Mouse (Mus musculus) lung, postnatal 0 days (tissue): ENCODE measurements around the gene Icos. TPM values are rescaled to one million over a fixed set of nuclear protein-coding genes. Genes with fewer than 3 reads are reported as not detected.
A peak's percentile ranks its signal among the peaks of the same experiment; 100 is the strongest.

ENCODE experiments used
- ATAC-seq: fragments of 200-750 bp; cut with Nextera tagmentation; 2 replicates; pipeline ENCODE4 v1.8.0; 2017; ENCODE audit warnings: moderate library complexity
- DNase-seq: peaks from one replicate; pipeline ENCODE4 v3.0.0-alpha.2; 2016; ENCODE audit warnings: low spot score
- H3K27ac ChIP-seq: fragments of 300-500 bp; sonication (generic); 2 replicates; pipeline ENCODE4 v1.5.1; 2014; ENCODE audit warnings: antibody characterized with exemption, mild to moderate bottlenecking, low read length, mixed read lengths
- H3K27me3 ChIP-seq: fragments of 300-500 bp; sonication (generic); replicated peaks from 2 replicates; pipeline ENCODE4 v1.6.1; 2014; ENCODE audit warnings: low read length, mixed read lengths; ENCODE audit not compliant: insufficient read depth
- H3K36me3 ChIP-seq: fragments of 300-500 bp; sonication (generic); 2 replicates; pipeline ENCODE4 v1.6.1; 2014; ENCODE audit warnings: low read length, mixed read lengths; ENCODE audit not compliant: insufficient read depth
- H3K4me1 ChIP-seq: fragments of 300-500 bp; sonication (generic); 2 replicates; pipeline ENCODE4 v1.6.1; 2014; ENCODE audit warnings: antibody characterized with exemption, low read depth, low read length, mixed read lengths; ENCODE audit not compliant: insufficient read depth
- H3K4me2 ChIP-seq: fragments of 300-500 bp; sonication (generic); replicated peaks from 2 replicates; pipeline ENCODE4 v1.6.1; 2014; ENCODE audit warnings: low read depth, mild to moderate bottlenecking, low read length, moderate library complexity, mixed read lengths
- H3K4me3 ChIP-seq: fragments of 300-500 bp; sonication (generic); 2 replicates; pipeline ENCODE4 v1.5.1; 2014; ENCODE audit warnings: low read depth, low read length
- H3K9ac ChIP-seq: fragments of 300-500 bp; sonication (generic); replicated peaks from 2 replicates; pipeline ENCODE4 v1.6.1; 2014; ENCODE audit warnings: low read depth, mild to moderate bottlenecking
- H3K9me3 ChIP-seq: fragments of 300-500 bp; sonication (generic); 2 replicates; pipeline ENCODE4 v1.6.1; 2016; ENCODE audit warnings: low read length, mixed read lengths
- CTCF ChIP-seq: IDR thresholded peaks from 2 replicates; pipeline ENCODE4 v1.5.1; 2016; ENCODE audit warnings: antibody characterized with exemption, mild to moderate bottlenecking
- EP300 ChIP-seq: IDR thresholded peaks from 2 replicates; pipeline ENCODE4 v1.6.1; 2016; ENCODE audit warnings: antibody characterized with exemption, mild to moderate bottlenecking, control low read depth
- WGBS: fragments of 180-500 bp; shearing (Covaris S2); extraction: QIAGEN DNeasy Blood & Tissue Kit; methylation state at CpG from one replicate; pipeline ENCODE4 v1.1.7; 2014; 5-methylcytosine and 5-hydroxymethylcytosine counted together
- polyA plus RNA-seq: library from polyadenylated mRNA; unstranded; fragments of >200 nt; fragmentation: Nextera tagmentation; extraction: Ambion mirVana; gene quantifications from 2 replicates; pipeline ENCODE4 v1.2.1, GENCODE M21; 2015

Icos gene
- polyA plus RNA-seq, 1 experiment from 2014 or later: 0.25 TPM

DNA sequence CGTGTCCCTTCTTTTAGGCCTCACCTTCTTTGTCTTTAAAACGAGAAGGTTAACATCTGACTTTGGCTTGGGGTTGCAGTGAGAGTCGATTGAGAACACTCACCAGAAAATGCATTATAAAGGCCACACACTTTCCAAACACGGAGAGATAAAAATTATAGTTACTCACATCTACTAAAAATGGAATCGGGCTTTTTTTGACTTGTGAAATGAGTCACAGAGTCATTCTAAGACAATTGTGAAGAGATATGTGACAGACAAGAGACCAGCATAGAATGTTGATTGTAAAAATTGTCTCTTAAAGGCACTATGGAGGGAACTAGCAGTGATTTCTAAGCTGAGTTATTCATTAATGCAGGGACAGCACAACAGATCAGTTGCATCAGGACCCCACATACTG is 38.8 kb upstream of the Icos start:
- Histone ChIP-seq H3K36me3 (no peaks in the 10 kb centered on the region), H3K27me3 (no peaks in the 10 kb centered on the region), H3K9ac (no peak overlapping the region), H3K4me3 (no peak overlapping the region), H3K4me1 (no peaks in the 10 kb centered on the region), H3K4me2 (no peak overlapping the region), H3K27ac (no peak overlapping the region), H3K9me3 (no peaks in the 10 kb centered on the region)
- DNase-seq (no peak), ATAC-seq (no peak)
- TF ChIP-seq CTCF (no peak), EP300 (no peak)
- 79% methylated on average over 5 of the region's 5 CpGs for WGBS

- Histone ChIP-seq H3K36me3 (no peaks in the 10 kb centered on the region), H3K9me3 (no peaks in the 10 kb centered on the region), H3K9ac (no peak overlapping the region), H3K27ac (no peak overlapping the region), H3K27me3 (no peaks in the 10 kb centered on the region), H3K4me3 (no peak overlapping the region), H3K4me1 (no peaks in the 10 kb centered on the region), H3K4me2 (no peak overlapping the region)
- no peak for DNase-seq
- WGBS: 70% methylated on average over 3 of the region's 3 CpGs
- TF ChIP-seq EP300: no peak
- no peak for TF ChIP-seq CTCF
- ATAC-seq: no peak
These were observed 37.7 kb upstream of the Icos start for GRCm38 (mm10) chr1:60940023-60940422.

DNA sequence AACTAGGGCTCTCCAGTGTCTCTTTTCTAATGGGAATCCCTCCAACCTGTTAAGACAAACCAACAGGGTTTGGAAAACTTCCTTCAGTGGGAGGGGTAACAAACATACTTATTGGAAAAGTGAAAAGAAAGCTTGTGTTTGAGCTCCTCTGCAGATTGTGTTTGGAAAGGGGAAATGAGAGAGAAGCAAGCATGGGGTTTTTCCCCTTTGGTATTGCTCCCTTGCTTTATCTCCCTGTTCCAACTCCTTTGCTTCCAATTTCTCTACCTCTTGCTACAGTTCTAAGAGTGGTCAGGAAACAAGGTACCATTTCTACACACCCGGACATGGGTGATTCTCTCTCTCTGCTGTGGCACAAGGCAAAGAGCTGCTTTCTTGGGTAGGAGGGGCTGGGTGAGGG is 37.1 kb upstream of the Icos start:
- no peak for TF ChIP-seq CTCF
- TF ChIP-seq EP300: no peak
- Histone ChIP-seq H3K9me3 (no peaks in the 10 kb centered on the region), H3K27me3 (no peaks in the 10 kb centered on the region), H3K4me2 (no peak overlapping the region), H3K4me1 (no peaks in the 10 kb centered on the region), H3K27ac (no peak overlapping the region), H3K9ac (no peak overlapping the region), H3K4me3 (no peak overlapping the region), H3K36me3 (no peaks in the 10 kb centered on the region)
- DNase-seq (no peak), ATAC-seq (no peak)
- 70% methylated on average over 1 of the region's 1 CpGs for WGBS

GRCm38 (mm10) chr1:60941056-60942048 is 36.4 kb upstream of the Icos start:
- no peak for ATAC-seq
- DNase-seq: peak; percentile 18
- H3K27ac ChIP-seq: no peak overlapping the region
- H3K36me3 ChIP-seq: no peaks in the 10 kb centered on the region
- no peak for TF ChIP-seq EP300
- no peak for TF ChIP-seq CTCF
- H3K9me3 ChIP-seq: no peaks in the 10 kb centered on the region
- 83% methylated on average over 5 of the region's 5 CpGs for WGBS
- H3K4me1 ChIP-seq: no peaks in the 10 kb centered on the region
- no peak overlapping the region for H3K4me3 ChIP-seq
- no peak overlapping the region for H3K4me2 ChIP-seq
- no peak overlapping the region for H3K9ac ChIP-seq
- no peaks in the 10 kb centered on the region for H3K27me3 ChIP-seq

GRCm38 (mm10) chr1:60942921-60943320 is 34.8 kb upstream of the Icos start:
- no peaks in the 10 kb centered on the region for H3K36me3 ChIP-seq
- H3K27me3 ChIP-seq: no peaks in the 10 kb centered on the region
- DNase-seq (no peak), ATAC-seq (no peak)
- no peaks in the 10 kb centered on the region for H3K4me1 ChIP-seq
- H3K9ac ChIP-seq: no peak overlapping the region
- no peak overlapping the region for H3K27ac ChIP-seq
- TF ChIP-seq CTCF: no peak
- no peak for TF ChIP-seq EP300
- no peak overlapping the region for H3K4me3 ChIP-seq
- no peak overlapping the region for H3K4me2 ChIP-seq
- H3K9me3 ChIP-seq: no peaks in the 10 kb centered on the region
- 66% methylated on average over 2 of the region's 2 CpGs for WGBS

- no peaks in the 10 kb centered on the region for H3K36me3 ChIP-seq
- no peak overlapping the region for H3K27ac ChIP-seq
- no peak for DNase-seq
- no peak for ATAC-seq
- 77% methylated on average over 8 of the region's 8 CpGs for WGBS
- no peaks in the 10 kb centered on the region for H3K4me1 ChIP-seq
- no peak overlapping the region for H3K4me3 ChIP-seq
- H3K9ac ChIP-seq: no peak overlapping the region
- H3K27me3 ChIP-seq: no peaks in the 10 kb centered on the region
- no peaks in the 10 kb centered on the region for H3K9me3 ChIP-seq
- H3K4me2 ChIP-seq: no peak overlapping the region
- no peak for TF ChIP-seq EP300
These were observed 31.9 kb upstream of the Icos start for GRCm38 (mm10) chr1:60945633-60946401.
